Mouse (Mus musculus) thymus, adult 2 months (tissue): ENCODE measurements at regions not wholly inside any gene's neighbourhood (a gene's known extent, or its start where the extent isn't known, plus 50 kb on each side); places are given as distances from the start of the nearest gene placed in this dataset.

Experiments
- CTCF ChIP-seq: fragments of 200-500 bp; IDR thresholded peaks from 2 replicates; pipeline ENCODE4 v1.5.1; 2012; ENCODE audit warnings: mild to moderate bottlenecking, control low read depth, low read length, moderate library complexity, borderline replicate concordance; ENCODE audit not compliant: control insufficient read depth, poor library complexity, insufficient read depth; ENCODE audit errors: extremely low read depth
- POLR2A ChIP-seq: fragments of 200-500 bp; IDR thresholded peaks from 2 replicates; pipeline ENCODE4 v1.6.1; 2012; ENCODE audit warnings: mild to moderate bottlenecking, low read length, control low read depth, moderate library complexity; ENCODE audit not compliant: control insufficient read depth, poor library complexity, insufficient read depth; ENCODE audit errors: extremely low read depth

- TF ChIP-seq POLR2A (no peak), CTCF (no peak)
These were observed 858.8 kb downstream of the Car8 start for GRCm38 (mm10) chr4:7379996-7380395.
